17 mouse cellular contexts compared by ENCODE assay signal in the genomic region with DNA sequence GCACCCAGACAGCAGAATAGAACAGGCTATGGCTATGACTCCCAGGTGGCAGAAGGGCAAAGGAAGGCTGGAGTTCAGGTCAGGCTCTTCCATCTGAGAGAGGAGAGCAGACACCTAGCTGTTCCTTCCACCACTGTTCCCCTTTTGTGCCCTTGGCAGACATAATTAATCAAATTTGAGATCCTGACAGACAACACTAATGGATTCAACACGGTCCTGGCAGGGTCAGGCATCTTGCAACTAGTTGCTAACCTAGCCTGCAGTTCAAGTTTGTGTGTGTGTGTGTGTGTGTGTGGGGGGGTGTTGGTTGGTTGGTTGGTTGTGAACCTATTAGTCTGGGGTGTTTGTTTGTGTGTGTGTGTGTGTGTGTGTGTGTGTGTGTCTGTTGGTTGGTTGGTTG.
"Had no signal": no experiment of that assay in that cellular context is flagged by ENCODE, and none has a peak within 500 bp of the region (broad histone marks: within the 10 kb centered on the region; RNA-seq: fewer than 3 reads in every experiment).

No protein-coding gene starts in this region.

- DNase-seq: kidney, adult 11 months; kidney, adult 9 months; kidney, postnatal 36 days; layer of hippocampus, adult 9-11 months; layer of hippocampus, postnatal 36 days; lung, embryonic 14.5 days; lung, postnatal 10 days; lung, postnatal 4 days; retina, postnatal 1 day; right cerebral cortex, postnatal 4 days; spleen, adult 18-20 months; thymus, adult 18-20 months had no signal

- H3K27ac ChIP-seq: kidney, postnatal 0 days; limb, embryonic 15.5 days; liver, embryonic 12.5 days had no signal

- H3K4me2 ChIP-seq: limb, embryonic 15.5 days; liver, embryonic 12.5 days; lung, embryonic 14.5 days had no signal

- H3K9ac ChIP-seq: limb, embryonic 15.5 days; liver, embryonic 12.5 days; lung, embryonic 14.5 days had no signal

- H3K9me3 ChIP-seq: limb, embryonic 15.5 days; liver, embryonic 12.5 days; midbrain, embryonic 10.5 days had no signal

- H3K36me3 ChIP-seq: liver, embryonic 12.5 days had no signal

- H3K27me3 ChIP-seq: limb, embryonic 15.5 days; liver, embryonic 12.5 days had no signal

- H3K4me3 ChIP-seq: limb, embryonic 15.5 days; liver, embryonic 12.5 days; midbrain, embryonic 10.5 days; myocyte had no signal

- ATAC-seq: liver, embryonic 12.5 days had no signal
